Mouse (Mus musculus) heart, embryonic 16.5 days (tissue): ENCODE results near the gene Rab5c. TPM values are rescaled to one million over a fixed set of nuclear protein-coding genes. Genes with fewer than 3 reads are reported as not detected.

Source experiments
- ATAC-seq: fragments of 200-750 bp; cut with Nextera tagmentation; replicated peaks from 2 replicates; pipeline ENCODE4 v1.8.0; 2017; ENCODE audit warnings: moderate number of reproducible peaks; ENCODE audit not compliant: insufficient read depth, low FRiP score; ENCODE audit errors: extremely low read depth
- H3K27ac ChIP-seq: fragments of 300-500 bp; sonication (generic); 2 replicates; pipeline ENCODE4 v1.5.1; 2014; ENCODE audit warnings: mild to moderate bottlenecking, low read length, control low read depth, moderate library complexity
- H3K27me3 ChIP-seq: fragments of 300-500 bp; sonication (generic); 2 replicates; pipeline ENCODE4 v1.6.1; 2014; ENCODE audit warnings: low read length, mixed read lengths; ENCODE audit not compliant: control insufficient read depth, insufficient read depth
- H3K36me3 ChIP-seq: fragments of 300-500 bp; sonication (generic); 2 replicates; pipeline ENCODE4 v1.6.1; 2014; ENCODE audit not compliant: control insufficient read depth, insufficient read depth
- H3K4me1 ChIP-seq: fragments of 300-500 bp; sonication (generic); 2 replicates; pipeline ENCODE4 v1.6.1; 2014; ENCODE audit warnings: low read length, mixed read lengths; ENCODE audit not compliant: control insufficient read depth, insufficient read depth
- H3K4me2 ChIP-seq: fragments of 300-500 bp; sonication (generic); 2 replicates; pipeline ENCODE4 v1.6.1; 2014; ENCODE audit warnings: low read depth, mild to moderate bottlenecking, control low read depth, low read length
- H3K4me3 ChIP-seq: fragments of 300-500 bp; sonication (generic); 2 replicates; pipeline ENCODE4 v1.5.1; 2014; ENCODE audit warnings: mild to moderate bottlenecking, control low read depth, low read length
- H3K9ac ChIP-seq: fragments of 300-500 bp; sonication (generic); 2 replicates; pipeline ENCODE4 v1.6.1; 2014; ENCODE audit warnings: low read length, control low read depth
- H3K9me3 ChIP-seq: fragments of 300-500 bp; sonication (generic); replicated peaks from 2 replicates; pipeline ENCODE4 v1.6.1; 2016; ENCODE audit warnings: low read length; ENCODE audit not compliant: control insufficient read depth
- WGBS: fragments of 180-500 bp; shearing (Covaris S2); extraction: QIAGEN DNeasy Blood & Tissue Kit; methylation state at CpG from one replicate; pipeline ENCODE4 v1.1.7; 2014; 5-methylcytosine and 5-hydroxymethylcytosine counted together
- polyA plus RNA-seq: library from polyadenylated mRNA; unstranded; fragments of >200 nt; fragmentation: Nextera tagmentation; extraction: Ambion mirVana; gene quantifications from 2 replicates; pipeline ENCODE4 v1.2.1, GENCODE M21; 2015

Rab5c gene
- polyA plus RNA-seq, 1 experiment from 2014 or later, result 19.9 TPM

GRCm38 (mm10) chr11:100746546-100746945 is 8.5 kb upstream of the Rab5c start:
- Histone ChIP-seq H3K27me3 (peaks cover 21% of the 10 kb centered on the region), H3K4me1 (no peaks in the 10 kb centered on the region), H3K36me3 (no peaks in the 10 kb centered on the region), H3K4me2 (no peak overlapping the region), H3K9me3 (no peaks in the 10 kb centered on the region), H3K4me3 (no peak overlapping the region), H3K27ac (no peak overlapping the region), H3K9ac (no peak overlapping the region)
- no peak for ATAC-seq
- 71% methylated on average over 10 of the region's 10 CpGs for WGBS

- Histone ChIP-seq H3K27me3 (peaks cover 17% of the 10 kb centered on the region), H3K4me1 (no peaks in the 10 kb centered on the region)
- no peak for ATAC-seq
These were observed 7.1 kb upstream of the Rab5c start for GRCm38 (mm10) chr11:100745085-100745484.

GRCm38 (mm10) chr11:100741348-100741747 is 3.3 kb upstream of the Rab5c start:
- no peak overlapping the region for H3K9ac ChIP-seq
- H3K9me3 ChIP-seq, result no peaks in the 10 kb centered on the region
- 67% methylated on average over 6 of the region's 6 CpGs for WGBS
- ATAC-seq, result no peak
- H3K27ac ChIP-seq, result no peak overlapping the region
- no peaks in the 10 kb centered on the region for H3K36me3 ChIP-seq
- H3K4me1 ChIP-seq, result peaks cover 11% of the 10 kb centered on the region
- H3K4me2 ChIP-seq, result no peak overlapping the region
- no peaks in the 10 kb centered on the region for H3K27me3 ChIP-seq
- no peak overlapping the region for H3K4me3 ChIP-seq

More at GRCm38 (mm10) chr11:100745085-100745484, 7.1 kb upstream of the Rab5c start:
- Histone ChIP-seq H3K4me2 (no peak overlapping the region), H3K9ac (no peak overlapping the region), H3K9me3 (no peaks in the 10 kb centered on the region), H3K4me3 (no peak overlapping the region), H3K36me3 (no peaks in the 10 kb centered on the region), H3K27ac (no peak overlapping the region)
- 13% methylated on average over 6 of the region's 6 CpGs for WGBS

- Histone ChIP-seq H3K36me3 (no peaks in the 10 kb centered on the region), H3K27me3 (no peaks in the 10 kb centered on the region), H3K4me1 (peaks cover 21% of the 10 kb centered on the region), H3K27ac (peak overlapping the region; percentile 77; the same call in 1 of the 2 replicates), H3K4me3 (peak overlapping the region; percentile 99), H3K4me2 (peak overlapping the region; percentile 89), H3K9ac (peak overlapping the region; percentile 75), H3K9me3 (no peaks in the 10 kb centered on the region)
- 19% methylated on average over 5 of the region's 5 CpGs for WGBS
- ATAC-seq, result no peak
These were observed 734 bp upstream of the Rab5c start for GRCm38 (mm10) chr11:100738749-100739148.

- WGBS, result under 1% methylated on average over 13 of the region's 13 CpGs
- peak overlapping the region; percentile 74 for H3K27ac ChIP-seq
- peaks cover 21% of the 10 kb centered on the region for H3K4me1 ChIP-seq
- H3K36me3 ChIP-seq, result no peaks in the 10 kb centered on the region
- H3K4me3 ChIP-seq, result peak overlapping the region; percentile 99
- H3K9me3 ChIP-seq, result no peaks in the 10 kb centered on the region
- peak overlapping the region; percentile 99 for H3K9ac ChIP-seq
- H3K4me2 ChIP-seq, result peak overlapping the region; percentile 88
- no peaks in the 10 kb centered on the region for H3K27me3 ChIP-seq
- no peak for ATAC-seq
These were observed 796 bp downstream of the Rab5c start for GRCm38 (mm10) chr11:100737105-100737733.

GRCm38 (mm10) chr11:100736746-100737080 is 1.3 kb downstream of the Rab5c start:
- WGBS, result 61% methylated on average over 4 of the region's 4 CpGs
- Histone ChIP-seq H3K9ac (peak overlapping the region; percentile 99; the same call in 1 of the 2 replicates), H3K27me3 (no peaks in the 10 kb centered on the region), H3K4me1 (peaks cover 21% of the 10 kb centered on the region), H3K9me3 (no peaks in the 10 kb centered on the region), H3K36me3 (no peaks in the 10 kb centered on the region), H3K4me2 (peak overlapping the region; percentile 88), H3K4me3 (peak overlapping the region; percentile 99), H3K27ac (no peak overlapping the region)
- ATAC-seq, result no peak

GRCm38 (mm10) chr11:100735954-100736745 is 1.9 kb downstream of the Rab5c start:
- Histone ChIP-seq H3K36me3 (no peaks in the 10 kb centered on the region), H3K4me2 (peak overlapping the region; percentile 88), H3K9me3 (no peaks in the 10 kb centered on the region), H3K27ac (peak overlapping the region; percentile 39; the same call in 1 of the 2 replicates), H3K4me3 (peak overlapping the region; percentile 35), H3K27me3 (no peaks in the 10 kb centered on the region), H3K4me1 (peaks cover 21% of the 10 kb centered on the region), H3K9ac (peak overlapping the region; percentile 53)
- no peak for ATAC-seq
- WGBS, result 59% methylated on average over 14 of the region's 14 CpGs

- WGBS, result 84% methylated on average over 9 of the region's 9 CpGs
- H3K9me3 ChIP-seq, result no peaks in the 10 kb centered on the region
- H3K27me3 ChIP-seq, result no peaks in the 10 kb centered on the region
- H3K4me3 ChIP-seq, result peak overlapping the region; percentile 35
- peak overlapping the region; percentile 53 for H3K9ac ChIP-seq
- no peaks in the 10 kb centered on the region for H3K36me3 ChIP-seq
- H3K4me1 ChIP-seq, result peaks cover 21% of the 10 kb centered on the region
- peak overlapping the region; percentile 88 for H3K4me2 ChIP-seq
- H3K27ac ChIP-seq, result peak overlapping the region; percentile 39; the same call in 1 of the 2 replicates
- no peak for ATAC-seq
These were observed 2.7 kb downstream of the Rab5c start for GRCm38 (mm10) chr11:100735134-100735865.
